Mouse (Mus musculus): ENCODE measurements around the gene Aldh16a1.

DNA sequence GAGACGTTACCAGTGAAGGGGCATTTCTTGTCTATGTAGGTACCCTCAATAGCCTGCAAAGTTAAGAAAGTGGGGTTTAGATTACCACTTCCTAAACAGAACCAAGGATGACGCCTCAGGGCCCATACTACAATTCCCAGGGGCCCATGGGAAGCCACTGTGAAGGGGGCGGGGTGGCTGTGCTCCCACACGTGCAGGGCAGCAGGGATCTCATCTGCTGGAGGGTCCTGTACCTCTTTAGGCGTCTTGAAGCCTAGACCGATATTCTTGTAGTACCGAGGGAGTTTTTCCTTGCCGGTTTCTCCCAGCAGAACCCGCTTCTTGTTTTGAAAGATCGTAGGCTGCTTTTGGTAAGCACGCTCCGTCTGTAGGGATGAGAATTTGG, 31.2 kb downstream of the Aldh16a1 start:
- no peak for TF ChIP-seq CTCF (IDR thresholded peaks at IDR 0.05; ENCODE audit: low read depth)
- TF ChIP-seq EP300 (IDR thresholded peaks at IDR 0.05; ENCODE audit: low read depth) = no peak
